Mouse (Mus musculus) adrenal gland, adult 18-20 months (tissue): Measurements from ENCODE around the gene Elmod3. TPM values are rescaled to one million over a fixed set of nuclear protein-coding genes. Genes with fewer than 3 reads are reported as not detected.

ENCODE experiments used
- DNase-seq, 2 experiments: peaks; one replicate each; pipeline ENCODE4 v3.0.0; 2021 to 2022; ENCODE audit warnings: low spot score in 2 of 2
- total RNA-seq, 2 experiments: library from RNA; stranded (reverse); gene quantifications; 1 replicate in 1 of 2; 2 replicates in 1 of 2; pipeline ENCODE4 v1.2.3; 2021

The Elmod3 gene
- total RNA-seq, 2 experiments from 2014 or later: 10.9 to 13.5 TPM

GRCm38 (mm10) chr6:72615561-72616375, 17.6 kb upstream of the Elmod3 start:
- DNase-seq: no peak

GRCm38 (mm10) chr6:72615151-72615550, 16.9 kb upstream of the Elmod3 start:
- no peak for DNase-seq

- no peak for DNase-seq
These were observed 12.0 kb upstream of the Elmod3 start for GRCm38 (mm10) chr6:72610261-72610660.

- DNase-seq: no peak
These were observed 10.5 kb upstream of the Elmod3 start for GRCm38 (mm10) chr6:72608662-72609184.

GRCm38 (mm10) chr6:72607676-72608075, 9.5 kb upstream of the Elmod3 start:
- no peak for DNase-seq

- DNase-seq: no peak
These were observed 8.8 kb upstream of the Elmod3 start for GRCm38 (mm10) chr6:72607060-72607459.

GRCm38 (mm10) chr6:72604066-72604465, 5.9 kb upstream of the Elmod3 start:
- DNase-seq: no peak

- peak; percentile 80 to 84 for DNase-seq
These were observed 3.5 kb upstream of the Elmod3 start for GRCm38 (mm10) chr6:72601732-72602131.

GRCm38 (mm10) chr6:72600771-72601170, 2.6 kb upstream of the Elmod3 start:
- DNase-seq: no peak

GRCm38 (mm10) chr6:72600216-72600615, 2.0 kb upstream of the Elmod3 start:
- DNase-seq: no peak

- DNase-seq: peak in 1 of 2 experiments; percentile 51
These were observed 761 bp upstream of the Elmod3 start for GRCm38 (mm10) chr6:72598791-72599557.

GRCm38 (mm10) chr6:72597083-72597874, 934 bp downstream of the Elmod3 start:
- DNase-seq: no peak

GRCm38 (mm10) chr6:72593914-72594313, 4.3 kb downstream of the Elmod3 start:
- DNase-seq: no peak

GRCm38 (mm10) chr6:72593011-72593803, 5.0 kb downstream of the Elmod3 start:
- DNase-seq: no peak

GRCm38 (mm10) chr6:72590111-72590510, 8.1 kb downstream of the Elmod3 start:
- no peak for DNase-seq

GRCm38 (mm10) chr6:72588307-72588706, 9.9 kb downstream of the Elmod3 start:
- DNase-seq: no peak

GRCm38 (mm10) chr6:72586701-72587100, 11.5 kb downstream of the Elmod3 start:
- no peak for DNase-seq

- no peak for DNase-seq
These were observed 14.1 kb downstream of the Elmod3 start for GRCm38 (mm10) chr6:72584154-72584553.

- no peak for DNase-seq
These were observed 14.9 kb downstream of the Elmod3 start for GRCm38 (mm10) chr6:72583211-72583839.
